Mouse (Mus musculus) right cerebral cortex, postnatal 36 days (tissue): ENCODE measurements around the gene Serinc5.

Experiments used
- DNase-seq, 2 experiments: peaks; one replicate each; pipeline ENCODE4 v3.0.0; 2022; ENCODE audit warnings: low spot score in 2 of 2, mixed read lengths in 1 of 2

The Serinc5 gene

GRCm38 (mm10) chr13:92704189-92704588, 93.3 kb downstream of the Serinc5 start:
- no peak for DNase-seq

GRCm38 (mm10) chr13:92705016-92705535, 94.2 kb downstream of the Serinc5 start:
- DNase-seq: no peak

GRCm38 (mm10) chr13:92706342-92707061, 95.6 kb downstream of the Serinc5 start:
- no peak for DNase-seq

- DNase-seq: no peak
Measured at GRCm38 (mm10) chr13:92707941-92708340, 97.0 kb downstream of the Serinc5 start.

GRCm38 (mm10) chr13:92708466-92708865, 97.6 kb downstream of the Serinc5 start:
- DNase-seq: no peak

GRCm38 (mm10) chr13:92709535-92709934, 98.6 kb downstream of the Serinc5 start:
- DNase-seq: no peak

GRCm38 (mm10) chr13:92710361-92710760, 99.5 kb downstream of the Serinc5 start:
- DNase-seq: no peak

GRCm38 (mm10) chr13:92711821-92712220, 100.9 kb downstream of the Serinc5 start:
- no peak for DNase-seq

- no peak for DNase-seq
Measured at GRCm38 (mm10) chr13:92712619-92713018, 101.7 kb downstream of the Serinc5 start.

GRCm38 (mm10) chr13:92717851-92718665, 107.2 kb downstream of the Serinc5 start:
- no peak for DNase-seq

- DNase-seq: no peak
Measured at GRCm38 (mm10) chr13:92721006-92721405, 110.1 kb downstream of the Serinc5 start.

- no peak for DNase-seq
Measured at GRCm38 (mm10) chr13:92722389-92722788, 111.5 kb downstream of the Serinc5 start.

- DNase-seq: peak in 1 of 2 experiments; percentile 37
Measured at GRCm38 (mm10) chr13:92729811-92730210, 118.9 kb downstream of the Serinc5 start.

- no peak for DNase-seq
Measured at GRCm38 (mm10) chr13:92731811-92732210, 120.9 kb downstream of the Serinc5 start.

GRCm38 (mm10) chr13:92732836-92733235, 121.9 kb downstream of the Serinc5 start:
- no peak for DNase-seq

- no peak for DNase-seq
Measured at GRCm38 (mm10) chr13:92733252-92733651, 122.4 kb downstream of the Serinc5 start.

- DNase-seq: no peak
Measured at GRCm38 (mm10) chr13:92733741-92734140, 122.8 kb downstream of the Serinc5 start.

GRCm38 (mm10) chr13:92735693-92736092, 124.8 kb downstream of the Serinc5 start:
- DNase-seq: no peak

GRCm38 (mm10) chr13:92736516-92737300, 125.8 kb downstream of the Serinc5 start:
- peak in 1 of 2 experiments; percentile 46 for DNase-seq

GRCm38 (mm10) chr13:92738821-92739220, 127.9 kb downstream of the Serinc5 start:
- no peak for DNase-seq

GRCm38 (mm10) chr13:92739858-92740257, 129.0 kb downstream of the Serinc5 start:
- DNase-seq: no peak
